Mouse (Mus musculus): ENCODE data around the gene Prcc. TPM values are rescaled to one million over a fixed set of nuclear protein-coding genes. Genes with fewer than 3 reads are reported as not detected.

Gene Prcc
- polyA plus RNA-seq, 1 experiment from 2014 or later, result 17.8 TPM

- peak overlapping the region; percentile 62 for H3K4me2 ChIP-seq (ENCODE audit: low read depth)
- H3K9me3 ChIP-seq (ENCODE audit: control insufficient read depth, low read length), result no peaks in the 10 kb centered on the region
- ATAC-seq (ENCODE audit: insufficient read depth, low FRiP score, low TSS enrichment) (no peak), DNase-seq (ENCODE audit: low spot score) (no peak)
- WGBS, result 65% methylated on average over 9 of the region's 9 CpGs
- no peaks in the 10 kb centered on the region for H3K27me3 ChIP-seq (ENCODE audit: control insufficient read depth, insufficient read depth, low read length)
- no peak overlapping the region for H3K9ac ChIP-seq (ENCODE audit: low read length)
- H3K4me1 ChIP-seq (ENCODE audit: control insufficient read depth, insufficient read depth, low read length), result 0 out of 2 replicates have a peak, but pooled peaks cover 2% of the 10 kb centered on the region
- peak overlapping the region; percentile 49 for H3K4me3 ChIP-seq (ENCODE audit: low read depth, low read length)
- peaks cover 18% of the 10 kb centered on the region for H3K36me3 ChIP-seq (ENCODE audit: control insufficient read depth, insufficient read depth, low read length)
- no peak overlapping the region for H3K27ac ChIP-seq (ENCODE audit: low read depth, low read length)
Observed at GRCm38 (mm10) chr3:87920270-87920943, 35.0 kb upstream of the Prcc start.

GRCm38 (mm10) chr3:87919336-87920108, 34.1 kb upstream of the Prcc start, which contains the start of gene Mrpl24:
Gene Mrpl24 (plus strand): TSS chr3:87919506.
- no peak within 1 kb of the TSS for H3K27ac ChIP-seq (ENCODE audit: low read depth, low read length)
- H3K9ac ChIP-seq (ENCODE audit: low read length), result peak within 1 kb of the TSS; percentile 51
- H3K4me3 ChIP-seq (ENCODE audit: low read depth, low read length), result peak within 1 kb of the TSS; percentile 49
- under 1% methylated on average over 30 of the region's 30 CpGs for WGBS
- DNase-seq (ENCODE audit: low spot score) (peak; percentile 77), ATAC-seq (ENCODE audit: insufficient read depth, low FRiP score, low TSS enrichment) (peak; percentile 76)
- no peaks in the 10 kb centered on the region for H3K9me3 ChIP-seq (ENCODE audit: control insufficient read depth, low read length)
- no peaks in the 10 kb centered on the region for H3K27me3 ChIP-seq (ENCODE audit: control insufficient read depth, insufficient read depth, low read length)
- 0 out of 2 replicates have a peak, but pooled peaks cover 2% of the 10 kb centered on the region for H3K4me1 ChIP-seq (ENCODE audit: control insufficient read depth, insufficient read depth, low read length)
- H3K4me2 ChIP-seq (ENCODE audit: low read depth), result peak within 1 kb of the TSS; percentile 62
- peaks cover 16% of the 10 kb centered on the region for H3K36me3 ChIP-seq (ENCODE audit: control insufficient read depth, insufficient read depth, low read length)

GRCm38 (mm10) chr3:87918551-87918950, 33.1 kb upstream of the Prcc start:
- Histone ChIP-seq H3K36me3 (ENCODE audit: control insufficient read depth, insufficient read depth, low read length) (peaks cover 17% of the 10 kb centered on the region), H3K4me2 (ENCODE audit: low read depth) (no peak overlapping the region), H3K4me1 (ENCODE audit: control insufficient read depth, insufficient read depth, low read length) (0 out of 2 replicates have a peak, but pooled peaks cover 2% of the 10 kb centered on the region), H3K9ac (ENCODE audit: low read length) (no peak overlapping the region), H3K27me3 (ENCODE audit: control insufficient read depth, insufficient read depth, low read length) (no peaks in the 10 kb centered on the region), H3K27ac (ENCODE audit: low read depth, low read length) (no peak overlapping the region), H3K9me3 (ENCODE audit: control insufficient read depth, low read length) (no peaks in the 10 kb centered on the region), H3K4me3 (ENCODE audit: low read depth, low read length) (no peak overlapping the region)
- ATAC-seq (ENCODE audit: insufficient read depth, low FRiP score, low TSS enrichment) (no peak), DNase-seq (ENCODE audit: low spot score) (no peak)
- 92% methylated on average over 1 of the region's 1 CpGs for WGBS

DNA sequence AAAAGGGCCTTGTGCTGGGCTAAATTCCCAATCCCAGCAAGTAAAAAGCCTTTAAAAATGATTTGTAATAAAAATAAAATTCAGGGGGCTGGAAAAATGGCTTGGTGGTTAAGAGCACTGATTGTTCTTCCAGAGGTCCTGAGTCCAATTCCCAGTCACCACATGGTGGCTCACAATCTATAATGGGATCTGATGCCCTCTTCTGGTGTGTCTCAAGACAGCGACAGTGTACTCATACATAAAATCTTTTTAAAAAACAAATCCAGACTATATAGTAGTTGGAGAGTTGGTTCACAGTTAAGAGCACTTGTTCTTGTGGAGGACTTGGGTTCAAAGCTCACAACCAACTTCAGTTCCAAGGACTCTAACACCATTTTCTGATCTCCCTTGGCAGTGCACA, 31.6 kb upstream of the Prcc start:
- 88% methylated on average over 1 of the region's 1 CpGs for WGBS
- no peak overlapping the region for H3K4me2 ChIP-seq (ENCODE audit: low read depth)
- no peaks in the 10 kb centered on the region for H3K27me3 ChIP-seq (ENCODE audit: control insufficient read depth, insufficient read depth, low read length)
- H3K9ac ChIP-seq (ENCODE audit: low read length), result no peak overlapping the region
- no peak overlapping the region for H3K27ac ChIP-seq (ENCODE audit: low read depth, low read length)
- H3K36me3 ChIP-seq (ENCODE audit: control insufficient read depth, insufficient read depth, low read length), result peaks cover 12% of the 10 kb centered on the region
- no peaks in the 10 kb centered on the region for H3K9me3 ChIP-seq (ENCODE audit: control insufficient read depth, low read length)
- no peak for DNase-seq (ENCODE audit: low spot score)
- H3K4me3 ChIP-seq (ENCODE audit: low read depth, low read length), result no peak overlapping the region
- no peak for ATAC-seq (ENCODE audit: insufficient read depth, low FRiP score, low TSS enrichment)
- H3K4me1 ChIP-seq (ENCODE audit: control insufficient read depth, insufficient read depth, low read length), result 0 out of 2 replicates have a peak, but pooled peaks cover 2% of the 10 kb centered on the region

- Histone ChIP-seq H3K4me2 (ENCODE audit: low read depth) (no peak overlapping the region), H3K9ac (ENCODE audit: low read length) (no peak overlapping the region), H3K36me3 (ENCODE audit: control insufficient read depth, insufficient read depth, low read length) (peaks cover 12% of the 10 kb centered on the region), H3K27me3 (ENCODE audit: control insufficient read depth, insufficient read depth, low read length) (no peaks in the 10 kb centered on the region), H3K9me3 (ENCODE audit: control insufficient read depth, low read length) (no peaks in the 10 kb centered on the region), H3K4me3 (ENCODE audit: low read depth, low read length) (no peak overlapping the region), H3K4me1 (ENCODE audit: control insufficient read depth, insufficient read depth, low read length) (peaks cover 17% of the 10 kb centered on the region), H3K27ac (ENCODE audit: low read depth, low read length) (no peak overlapping the region)
- no peak for ATAC-seq (ENCODE audit: insufficient read depth, low FRiP score, low TSS enrichment)
- DNase-seq (ENCODE audit: low spot score), result no peak
- WGBS, result 95% methylated on average over 10 of the region's 10 CpGs
Observed at GRCm38 (mm10) chr3:87913891-87914290, 28.5 kb upstream of the Prcc start.

- Histone ChIP-seq H3K27me3 (ENCODE audit: control insufficient read depth, insufficient read depth, low read length) (no peaks in the 10 kb centered on the region), H3K9me3 (ENCODE audit: control insufficient read depth, low read length) (no peaks in the 10 kb centered on the region), H3K36me3 (ENCODE audit: control insufficient read depth, insufficient read depth, low read length) (peaks cover 12% of the 10 kb centered on the region), H3K27ac (ENCODE audit: low read depth, low read length) (no peak overlapping the region), H3K4me3 (ENCODE audit: low read depth, low read length) (no peak overlapping the region), H3K4me2 (ENCODE audit: low read depth) (no peak overlapping the region), H3K4me1 (ENCODE audit: control insufficient read depth, insufficient read depth, low read length) (peaks cover 17% of the 10 kb centered on the region), H3K9ac (ENCODE audit: low read length) (no peak overlapping the region)
- WGBS, result 79% methylated on average over 7 of the region's 7 CpGs
- DNase-seq (ENCODE audit: low spot score) (no peak), ATAC-seq (ENCODE audit: insufficient read depth, low FRiP score, low TSS enrichment) (no peak)
Observed at GRCm38 (mm10) chr3:87913491-87913890, 28.1 kb upstream of the Prcc start.

DNA sequence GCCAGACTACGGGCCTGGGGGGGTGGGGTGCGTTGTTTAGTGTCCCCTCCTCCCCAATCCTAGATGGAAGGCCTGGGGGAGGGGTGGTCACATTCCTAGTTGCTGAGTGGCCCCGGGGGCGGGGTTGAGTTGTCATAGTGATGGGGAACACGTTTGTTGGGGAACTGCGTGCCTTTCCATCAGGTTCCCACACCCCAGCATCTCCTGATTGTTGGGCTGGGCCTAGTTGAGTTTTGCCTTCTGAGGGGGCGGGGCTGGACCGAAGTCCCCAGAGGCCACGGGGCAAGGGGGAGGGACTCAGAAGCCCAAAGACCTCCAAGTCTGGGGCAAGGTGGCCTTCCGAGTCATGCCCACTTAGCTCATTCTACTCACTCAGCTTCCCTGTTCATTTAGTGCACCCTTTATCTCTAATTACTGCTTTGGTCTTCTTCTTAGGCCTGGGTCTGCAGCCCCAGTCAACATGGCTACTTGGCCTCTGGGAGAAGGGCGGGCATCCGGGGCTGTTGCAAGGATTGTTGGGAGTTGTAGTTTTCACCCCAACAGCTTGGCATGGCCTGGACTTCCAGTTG, 25.2 kb upstream of the Prcc start:
- DNase-seq (ENCODE audit: low spot score) (peak; percentile 77), ATAC-seq (ENCODE audit: insufficient read depth, low FRiP score, low TSS enrichment) (peak; percentile 16; the same call in 1 of the 2 replicates)
- no peaks in the 10 kb centered on the region for H3K27me3 ChIP-seq (ENCODE audit: control insufficient read depth, insufficient read depth, low read length)
- H3K36me3 ChIP-seq (ENCODE audit: control insufficient read depth, insufficient read depth, low read length), result peaks cover 8% of the 10 kb centered on the region
- H3K4me1 ChIP-seq (ENCODE audit: control insufficient read depth, insufficient read depth, low read length), result peaks cover 20% of the 10 kb centered on the region
- peak overlapping the region; percentile 49 for H3K4me2 ChIP-seq (ENCODE audit: low read depth)
- H3K4me3 ChIP-seq (ENCODE audit: low read depth, low read length), result peak overlapping the region; percentile 34
- H3K9ac ChIP-seq (ENCODE audit: low read length), result peak overlapping the region; percentile 42
- 4% methylated on average over 12 of the region's 12 CpGs for WGBS
- no peaks in the 10 kb centered on the region for H3K9me3 ChIP-seq (ENCODE audit: control insufficient read depth, low read length)
- peak overlapping the region; percentile 70 for H3K27ac ChIP-seq (ENCODE audit: low read depth, low read length)

- H3K27ac ChIP-seq (ENCODE audit: low read depth, low read length), result no peak overlapping the region; the same call in 1 of the 2 replicates
- H3K4me1 ChIP-seq (ENCODE audit: control insufficient read depth, insufficient read depth, low read length), result peaks cover 20% of the 10 kb centered on the region
- peak overlapping the region; percentile 12 for H3K4me3 ChIP-seq (ENCODE audit: low read depth, low read length)
- H3K27me3 ChIP-seq (ENCODE audit: control insufficient read depth, insufficient read depth, low read length), result no peaks in the 10 kb centered on the region
- WGBS, result 4% methylated on average over 4 of the region's 4 CpGs
- no peak for DNase-seq (ENCODE audit: low spot score)
- H3K36me3 ChIP-seq (ENCODE audit: control insufficient read depth, insufficient read depth, low read length), result peaks cover 7% of the 10 kb centered on the region
- peak overlapping the region; percentile 49 for H3K4me2 ChIP-seq (ENCODE audit: low read depth)
- H3K9ac ChIP-seq (ENCODE audit: low read length), result peak overlapping the region; percentile 42
- no peak for ATAC-seq (ENCODE audit: insufficient read depth, low FRiP score, low TSS enrichment)
- no peaks in the 10 kb centered on the region for H3K9me3 ChIP-seq (ENCODE audit: control insufficient read depth, low read length)
Observed at GRCm38 (mm10) chr3:87909874-87910273, 24.5 kb upstream of the Prcc start.

Measured in neural tube, embryonic 11.5 days (tissue).